Mouse (Mus musculus): Measurements from ENCODE around the gene Pde4c.

DNA sequence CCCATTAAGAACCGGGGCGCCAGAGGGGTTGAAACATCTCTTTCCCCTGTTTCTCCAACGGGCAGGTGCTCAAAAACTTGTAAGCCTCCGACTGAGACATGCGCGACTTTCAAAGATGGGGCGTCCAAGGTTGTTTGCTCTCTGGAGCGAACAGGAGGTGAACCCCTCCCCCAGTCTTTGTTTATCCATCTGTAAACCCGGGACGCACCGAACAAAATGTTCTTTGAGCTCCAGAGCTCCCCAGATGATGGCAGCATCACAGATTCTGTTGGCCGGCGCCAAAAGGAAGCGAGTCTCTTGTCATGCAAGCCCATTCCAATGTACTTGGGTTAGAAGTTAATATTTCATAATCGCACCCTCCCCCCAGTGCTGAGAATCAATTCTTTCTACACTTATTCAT, 74.8 kb downstream of the Pde4c start:
- TF ChIP-seq MYOD1 (IDR thresholded peaks at IDR 0.05; ENCODE audit: control insufficient read depth in 1 of 3, insufficient read length in 2 of 3, low read depth in 2 of 3), result no peak
- no peak for TF ChIP-seq POLR2A (IDR thresholded peaks at IDR 0.05; ENCODE audit: insufficient read length, low read depth)
- TF ChIP-seq MAX (IDR thresholded peaks at IDR 0.05; ENCODE audit: low read depth), result no peak
- TF ChIP-seq USF1 (IDR thresholded peaks at IDR 0.05; ENCODE audit: low read depth), result no peak
- no peak for TF ChIP-seq SRF (IDR thresholded peaks at IDR 0.05; ENCODE audit: control insufficient read depth, insufficient read length, low read depth)
- no peak for TF ChIP-seq POLR2AphosphoS2 (IDR thresholded peaks at IDR 0.05; ENCODE audit: insufficient read length, low read depth)
- no peak for TF ChIP-seq MYOG (IDR thresholded peaks at IDR 0.05; ENCODE audit: control insufficient read depth in 1 of 3, insufficient read depth in 1 of 3, insufficient read length in 2 of 3, low read depth in 2 of 3)
- no peak for TF ChIP-seq REST (IDR thresholded peaks at IDR 0.05; ENCODE audit: insufficient read depth, insufficient read length)
- TF ChIP-seq TCF12 (IDR thresholded peaks at IDR 0.05; ENCODE audit: insufficient read depth, poor library complexity, severe bottlenecking), result no peak
- no peak for TF ChIP-seq CEBPB (IDR thresholded peaks at IDR 0.05; ENCODE audit: insufficient read depth, poor library complexity, severe bottlenecking)

Data from myocyte (in vitro differentiated cells).